Mouse (Mus musculus) limb, embryonic 10.5 days (tissue): ENCODE measurements at regions not wholly inside any gene's neighbourhood (a gene's known extent, or its start where the extent isn't known, plus 50 kb on each side); places are given as distances from the start of the nearest gene placed in this dataset.

Experiments
- DNase-seq: peaks from one replicate; pipeline ENCODE4 v3.0.0-alpha.2; 2017; ENCODE audit warnings: low spot score
- H3K27ac ChIP-seq: fragments of 300-500 bp; sonication (generic); 2 replicates; pipeline ENCODE4 v1.5.1; 2016; ENCODE audit warnings: mild to moderate bottlenecking
- H3K27me3 ChIP-seq: fragments of 300-500 bp; sonication (generic); 2 replicates; pipeline ENCODE4 v1.6.1; 2016; ENCODE audit warnings: low read depth, mild to moderate bottlenecking; ENCODE audit not compliant: poor library complexity, severe bottlenecking
- H3K36me3 ChIP-seq: fragments of 300-500 bp; sonication (generic); 2 replicates; pipeline ENCODE4 v1.6.1; 2016; ENCODE audit warnings: mild to moderate bottlenecking, moderate library complexity
- H3K4me1 ChIP-seq: fragments of 300-500 bp; sonication (generic); 2 replicates; pipeline ENCODE4 v1.6.1; 2016
- H3K4me3 ChIP-seq: fragments of 300-500 bp; sonication (generic); 2 replicates; pipeline ENCODE4 v1.5.1; 2016; ENCODE audit warnings: mild to moderate bottlenecking, moderate library complexity
- H3K9me3 ChIP-seq: fragments of 300-500 bp; sonication (generic); replicated peaks from 2 replicates; pipeline ENCODE4 v1.6.1; 2016; ENCODE audit warnings: mild to moderate bottlenecking
- WGBS: fragments of 180-500 bp; shearing (Covaris S2); methylation state at CpG from one replicate; pipeline ENCODE4 v1.1.7; 2016; 5-methylcytosine and 5-hydroxymethylcytosine counted together

DNA sequence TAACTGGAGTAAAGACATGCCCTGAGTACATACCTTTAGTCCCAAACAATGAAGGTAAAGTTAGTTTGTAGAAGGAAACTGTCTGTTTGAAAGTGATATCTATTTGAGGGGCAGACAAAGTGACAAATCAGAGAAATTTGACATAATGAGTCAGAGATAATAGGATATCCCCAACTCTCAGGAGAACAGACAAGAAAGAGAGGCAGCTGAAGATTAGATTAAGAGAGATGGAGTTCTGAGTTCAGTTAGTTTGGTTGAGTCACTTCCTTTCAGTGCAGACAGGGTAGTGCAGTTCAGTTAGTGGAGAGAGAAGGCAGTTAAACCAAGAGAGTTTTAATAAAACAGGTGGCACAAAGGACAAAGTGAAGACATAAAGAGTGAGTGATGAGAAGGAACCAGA, 477.4 kb upstream of the Diaph2 start:
- no peak for DNase-seq
- Histone ChIP-seq H3K27me3 (no peaks in the 10 kb centered on the region), H3K27ac (no peak overlapping the region), H3K36me3 (no peaks in the 10 kb centered on the region), H3K4me1 (no peaks in the 10 kb centered on the region), H3K9me3 (no peaks in the 10 kb centered on the region), H3K4me3 (no peak overlapping the region)

GRCm38 (mm10) chrX:129303987-129304386, 445.6 kb upstream of the Diaph2 start:
- H3K4me3 ChIP-seq: no peak overlapping the region
- H3K27ac ChIP-seq: no peak overlapping the region
- H3K4me1 ChIP-seq: no peaks in the 10 kb centered on the region
- H3K9me3 ChIP-seq: no peaks in the 10 kb centered on the region
- no peaks in the 10 kb centered on the region for H3K36me3 ChIP-seq
- H3K27me3 ChIP-seq: no peaks in the 10 kb centered on the region
- WGBS: 46% methylated on average over 5 of the region's 5 CpGs
- DNase-seq: peak; percentile 50

DNA sequence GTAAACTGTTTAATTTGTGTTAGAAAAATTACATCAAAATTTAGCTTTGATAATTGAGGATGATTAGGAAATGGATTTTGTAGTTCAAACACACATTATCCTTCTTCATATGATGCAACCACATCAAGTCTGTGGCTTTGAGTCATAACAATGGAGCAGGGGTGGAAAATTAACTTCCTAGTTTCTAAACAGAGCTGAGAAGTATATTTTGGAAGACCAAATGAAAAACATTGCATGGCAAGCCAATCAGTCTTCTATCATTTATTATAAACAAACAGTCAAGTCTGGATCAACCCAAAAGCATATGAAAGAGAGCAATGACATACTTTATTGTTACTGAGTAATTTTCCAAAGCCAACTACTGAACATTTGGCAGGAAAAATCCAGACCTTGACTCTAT, 440.2 kb upstream of the Diaph2 start:
- DNase-seq: no peak
- Histone ChIP-seq H3K9me3 (no peaks in the 10 kb centered on the region), H3K4me1 (no peaks in the 10 kb centered on the region), H3K4me3 (no peak overlapping the region), H3K36me3 (no peaks in the 10 kb centered on the region), H3K27me3 (no peaks in the 10 kb centered on the region), H3K27ac (no peak overlapping the region)

GRCm38 (mm10) chrX:129329441-129329840, 420.1 kb upstream of the Diaph2 start:
- Histone ChIP-seq H3K27ac (no peak overlapping the region), H3K4me1 (no peaks in the 10 kb centered on the region), H3K36me3 (no peaks in the 10 kb centered on the region), H3K27me3 (no peaks in the 10 kb centered on the region), H3K9me3 (no peaks in the 10 kb centered on the region), H3K4me3 (no peak overlapping the region)
- DNase-seq: no peak
- WGBS: 78% methylated on average over 1 of the region's 1 CpGs

GRCm38 (mm10) chrX:129332810-129333209, 416.7 kb upstream of the Diaph2 start:
- no peak overlapping the region for H3K27ac ChIP-seq
- no peaks in the 10 kb centered on the region for H3K36me3 ChIP-seq
- WGBS: 89% methylated on average over 1 of the region's 1 CpGs
- H3K9me3 ChIP-seq: no peaks in the 10 kb centered on the region
- no peak for DNase-seq
- H3K27me3 ChIP-seq: no peaks in the 10 kb centered on the region
- H3K4me1 ChIP-seq: no peaks in the 10 kb centered on the region
- no peak overlapping the region for H3K4me3 ChIP-seq
